Mouse (Mus musculus) left cerebral cortex, postnatal 10 days (tissue): Measurements from ENCODE around the gene Plxnb1. TPM values are rescaled to one million over a fixed set of nuclear protein-coding genes. Genes with fewer than 3 reads are reported as not detected.

Experiments
- DNase-seq, 2 experiments: peaks; one replicate each; pipeline ENCODE4 v3.0.0; 2021 to 2022; ENCODE audit warnings: low spot score in 2 of 2, mixed read lengths in 1 of 2; ENCODE audit errors: extremely low spot score in 1 of 2
- intact Hi-C: fragments of 180-260 bp; cut with DNase I; formaldehyde crosslinking; loops from one replicate; pipeline ENCODE4 v1.15.1; 2025
- total RNA-seq, 2 experiments: library from RNA; stranded (reverse); gene quantifications; 2 replicates each; pipeline ENCODE4 v1.2.3; 2021

Gene Plxnb1
- total RNA-seq, 2 experiments from 2014 or later: 56.9 to 65.2 TPM

- intact Hi-C loops: loop anchor here (2.0 kb wide), 1 partner anchor 57 kb away; no protein-coding TSS in a partner anchor
- DNase-seq: peak; percentile 84 to 92
Measured at GRCm38 (mm10) chr9:109059136-109059903, 35.9 kb upstream of the Plxnb1 start, which contains the start of gene Trex1. TSS of gene Trex1 (minus strand) at chr9:109059734.

- no peak for DNase-seq
- intact Hi-C loops: loop anchor here (5.0 kb wide), 1 partner anchor 123 kb away; the partner anchor contains the start of gene Uqcrc1
Measured at GRCm38 (mm10) chr9:109060184-109060897, 34.8 kb upstream of the Plxnb1 start.

GRCm38 (mm10) chr9:109060898-109061295 is 34.3 kb upstream of the Plxnb1 start:
- intact Hi-C loops: loop anchor here (5.0 kb wide), 1 partner anchor 124 kb away; the partner anchor contains the start of gene Uqcrc1
- DNase-seq: no peak

GRCm38 (mm10) chr9:109068095-109068735 is 27.0 kb upstream of the Plxnb1 start:
- no peak for DNase-seq
- intact Hi-C loops: loop anchor here (5.0 kb wide), 1 partner anchor 121 kb away; no protein-coding TSS in a partner anchor

GRCm38 (mm10) chr9:109073661-109074573 is 21.3 kb upstream of the Plxnb1 start, which contains the start of gene Atrip:
TSS of gene Atrip (minus strand) at chr9:109074124.
- DNase-seq: peak; percentile 94 to 95

GRCm38 (mm10) chr9:109080516-109080915 is 14.7 kb upstream of the Plxnb1 start:
- intact Hi-C loops: no loop called here
- no peak for DNase-seq

More at GRCm38 (mm10) chr9:109073661-109074573, 21.3 kb upstream of the Plxnb1 start, which contains the start of gene Atrip:
- intact Hi-C loops: no loop called here

- intact Hi-C loops: no loop called here
- DNase-seq: no peak
Measured at GRCm38 (mm10) chr9:109081749-109082123, 13.5 kb upstream of the Plxnb1 start.

GRCm38 (mm10) chr9:109082124-109082800 is 12.9 kb upstream of the Plxnb1 start, which contains the start of the genes Ccdc51 and Tma7:
TSS of gene Ccdc51 (plus strand) at chr9:109082493.
TSS of gene Tma7 (minus strand) at chr9:109082587.
- intact Hi-C loops: no loop called here
- peak; percentile 89 for DNase-seq

- intact Hi-C loops: loop anchor here (5.0 kb wide), 1 partner anchor 777 kb away; no protein-coding TSS in a partner anchor
- DNase-seq: no peak
Measured at GRCm38 (mm10) chr9:109084922-109085321, 10.3 kb upstream of the Plxnb1 start.

- intact Hi-C loops: loop anchor here (1.0 to 5.0 kb wide), 2 partner anchors 36 to 774 kb away; no protein-coding TSS in a partner anchor
Measured at GRCm38 (mm10) chr9:109087987-109088386, 7.2 kb upstream of the Plxnb1 start.

GRCm38 (mm10) chr9:109090446-109090845 is 4.7 kb upstream of the Plxnb1 start:
- no peak for DNase-seq

More at GRCm38 (mm10) chr9:109087987-109088386, 7.2 kb upstream of the Plxnb1 start:
- DNase-seq: peak in 1 of 2 experiments; percentile 48

GRCm38 (mm10) chr9:109091802-109092201 is 3.4 kb upstream of the Plxnb1 start:
- intact Hi-C loops: loop anchor here (10.0 kb wide), 1 partner anchor 743 kb away; the partner anchor contains the start of gene Nme6
- DNase-seq: no peak

More at GRCm38 (mm10) chr9:109090446-109090845, 4.7 kb upstream of the Plxnb1 start:
- intact Hi-C loops: loop anchor here (10.0 kb wide), 1 partner anchor 744 kb away; the partner anchor contains the start of gene Nme6

GRCm38 (mm10) chr9:109092799-109093198 is 2.4 kb upstream of the Plxnb1 start:
- intact Hi-C loops: loop anchor here (10.0 kb wide), 1 partner anchor 742 kb away; the partner anchor contains the start of gene Nme6
- no peak for DNase-seq

- no peak for DNase-seq
- intact Hi-C loops: loop anchor here (10.0 kb wide), 1 partner anchor 741 kb away; the partner anchor contains the start of gene Nme6
Measured at GRCm38 (mm10) chr9:109093786-109094552, 1.2 kb upstream of the Plxnb1 start.

- intact Hi-C loops: loop anchor here (10.0 kb wide), 1 partner anchor 740 kb away; the partner anchor contains the start of gene Nme6
- DNase-seq: no peak
Measured at GRCm38 (mm10) chr9:109094553-109095136, 544 bp upstream of the Plxnb1 start.

- intact Hi-C loops: loop anchor here (10.0 kb wide), 1 partner anchor 739 kb away; the partner anchor contains the start of gene Nme6
- DNase-seq: peak; percentile 31 to 33
Measured at GRCm38 (mm10) chr9:109096251-109096661, 1.1 kb downstream of the Plxnb1 start.
